Mouse (Mus musculus): Measurements from ENCODE around the gene Cops3.

Cops3 gene

DNA sequence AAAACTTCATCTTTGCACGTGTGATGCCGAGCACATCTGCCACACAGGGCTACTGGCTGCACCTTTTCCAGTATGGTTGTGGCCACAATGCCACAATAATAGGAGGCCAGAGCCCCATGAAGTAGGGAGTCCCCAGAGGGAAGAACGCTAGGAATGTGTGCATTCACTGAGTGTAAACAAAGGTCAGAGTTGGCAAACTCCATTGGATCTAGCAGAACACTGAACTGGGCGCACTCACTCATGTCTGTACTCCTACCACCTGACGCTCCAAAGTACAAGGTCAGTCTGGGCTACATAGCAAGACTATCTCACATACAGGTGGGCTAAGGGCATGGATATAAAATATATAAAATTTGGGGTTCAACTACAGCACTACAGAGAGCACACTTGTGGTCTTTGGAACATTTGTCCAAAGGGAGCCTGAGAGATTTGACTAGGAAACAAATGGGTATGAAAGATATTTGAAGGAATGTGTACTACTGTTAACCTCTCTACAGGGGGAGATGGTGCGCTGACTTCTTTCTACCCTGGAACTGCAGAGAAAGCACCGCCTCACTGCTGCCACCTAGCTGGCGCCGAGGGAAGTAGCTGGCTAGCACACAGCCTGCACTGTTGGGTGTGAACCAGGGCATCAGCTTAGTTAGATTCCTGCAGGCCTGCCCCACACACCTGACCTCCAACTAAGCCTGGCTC lies 61.3 kb downstream of the Cops3 start:
- 55% methylated on average over 9 of the region's 9 CpGs for WGBS

DNA sequence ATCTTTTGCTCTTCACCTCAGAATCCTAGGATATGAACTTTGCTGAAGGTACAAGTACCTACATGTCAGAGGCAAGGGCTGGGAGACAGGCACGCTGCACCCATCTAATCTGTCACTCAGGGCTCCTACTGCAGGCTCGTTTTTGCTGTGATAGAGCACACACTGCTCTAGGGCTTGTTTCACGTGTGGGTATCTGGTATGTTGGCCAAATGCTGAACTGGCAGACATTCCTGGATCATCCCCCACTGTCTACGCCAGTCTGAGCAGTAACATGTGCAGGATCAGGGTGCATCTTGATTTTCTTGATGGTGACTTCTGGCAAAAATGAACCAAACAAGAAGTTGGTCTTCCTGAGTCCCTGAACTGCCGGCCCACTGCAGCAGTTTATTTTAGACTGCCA lies 62.4 kb downstream of the Cops3 start:
- 61% methylated on average over 5 of the region's 5 CpGs for WGBS

DNA sequence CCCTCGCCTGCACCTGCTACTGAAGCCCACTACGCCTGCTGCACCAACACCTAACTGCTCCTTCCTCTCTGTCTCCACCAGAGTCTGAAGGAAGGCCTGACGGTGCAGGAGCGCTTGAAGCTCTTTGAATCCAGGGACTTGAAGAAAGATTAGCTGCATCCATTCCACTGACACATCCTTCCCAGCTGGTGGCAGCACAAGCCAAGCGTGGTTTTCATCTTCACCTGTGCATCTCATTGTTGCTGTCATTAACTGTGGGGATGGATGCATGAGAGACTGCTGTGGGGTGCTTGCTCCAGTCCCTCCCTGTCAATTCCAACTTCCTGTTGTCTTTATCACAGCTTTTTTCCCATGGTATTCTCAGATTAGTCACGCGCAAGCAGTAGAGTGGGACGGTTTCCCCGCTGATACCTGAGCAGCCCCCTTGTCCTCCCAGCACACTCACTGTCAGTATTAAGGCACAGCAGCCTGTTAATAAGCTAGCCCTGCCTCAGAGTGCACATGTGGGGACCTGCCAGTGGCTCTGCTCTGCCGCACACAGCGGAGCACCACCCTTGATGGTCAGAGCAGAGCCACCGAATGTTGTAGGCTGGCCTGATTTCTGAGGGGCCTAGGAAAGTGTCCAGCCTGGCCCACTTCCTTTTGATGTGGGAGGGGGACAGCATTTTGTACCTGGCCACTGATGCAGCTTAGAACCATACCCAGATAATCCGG lies 64.0 kb downstream of the Cops3 start:
- WGBS = 80% methylated on average over 13 of the region's 13 CpGs

DNA sequence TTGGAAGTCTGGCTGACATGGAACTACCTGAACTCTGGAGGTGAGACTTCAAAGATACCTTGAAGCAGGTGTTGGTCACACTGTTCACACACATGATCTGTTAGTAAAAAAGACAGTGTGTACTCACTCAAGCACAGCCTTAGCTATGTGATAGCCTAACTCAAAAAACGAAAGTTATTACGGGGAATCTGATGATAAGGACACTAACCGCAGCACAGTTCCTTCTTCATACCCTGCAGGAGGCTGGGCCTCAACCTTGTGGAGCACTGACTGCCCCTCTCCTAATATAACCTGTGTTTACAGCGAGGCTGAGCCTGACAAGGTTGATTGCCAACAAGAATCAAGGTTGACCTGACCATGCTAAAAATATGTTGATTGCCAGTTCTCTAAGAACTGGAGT lies 65.1 kb downstream of the Cops3 start:
- WGBS = 95% methylated on average over 4 of the region's 4 CpGs

DNA sequence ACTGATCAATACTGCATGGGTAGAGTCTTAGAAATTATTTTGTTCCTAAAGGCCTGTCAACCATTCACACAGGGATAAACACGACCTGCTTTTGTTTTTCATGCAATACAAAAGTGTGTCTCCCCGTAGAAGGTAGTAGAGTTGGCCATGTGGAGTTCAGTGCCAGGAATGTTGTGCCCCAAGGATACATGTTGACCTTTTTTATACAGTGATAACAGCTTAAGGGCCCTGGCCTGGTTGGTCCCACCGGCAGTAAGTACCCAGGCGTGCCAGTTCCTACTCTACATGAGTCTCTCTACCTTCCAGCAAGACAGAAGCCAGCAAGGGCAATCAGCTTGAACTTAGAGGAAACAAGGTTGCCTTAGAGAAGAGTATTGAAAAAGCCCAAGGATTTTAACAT lies 66.7 kb downstream of the Cops3 start:
- WGBS = 90% methylated on average over 4 of the region's 4 CpGs

DNA sequence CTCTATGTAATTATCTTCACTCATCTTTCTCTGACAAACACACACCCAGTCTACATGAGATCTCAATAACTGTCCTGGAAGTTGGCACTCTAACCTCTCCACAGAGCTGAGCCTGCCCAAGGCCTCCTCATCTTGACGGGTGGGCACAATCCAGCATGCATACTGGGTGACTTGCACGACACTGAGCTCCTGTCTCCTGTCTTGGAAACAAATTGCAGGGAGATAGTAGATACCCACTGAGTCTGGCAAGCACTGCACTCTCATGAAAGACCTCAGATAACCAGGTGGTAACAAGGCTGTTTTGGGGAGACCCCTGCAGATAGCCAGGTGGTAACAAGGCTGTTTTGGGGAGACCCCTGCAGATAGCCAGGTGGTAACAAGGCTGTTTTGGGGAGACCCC lies 67.3 kb downstream of the Cops3 start:
- WGBS = 89% methylated on average over 2 of the region's 2 CpGs

DNA sequence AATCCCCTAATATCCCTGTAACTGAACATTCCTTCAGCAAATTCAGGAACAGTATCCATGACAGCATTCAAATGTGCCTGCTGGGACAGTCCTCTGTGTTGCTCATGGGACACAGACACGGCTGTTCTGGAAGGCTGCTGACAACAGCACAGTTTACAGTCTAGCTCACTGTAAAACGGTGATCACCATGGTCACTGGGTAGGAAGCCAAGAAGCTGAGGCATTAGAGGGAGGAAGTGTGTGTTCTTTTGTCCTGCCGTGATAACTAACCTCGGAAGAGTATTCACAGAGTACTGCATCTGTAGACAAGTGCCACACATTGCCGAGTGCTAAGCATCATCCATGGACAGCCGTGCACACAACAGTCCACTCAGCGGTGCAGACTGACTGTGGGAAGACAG lies 68.9 kb downstream of the Cops3 start:
- whole genome bisulfite sequencing = 57% methylated on average over 7 of the region's 7 CpGs

DNA sequence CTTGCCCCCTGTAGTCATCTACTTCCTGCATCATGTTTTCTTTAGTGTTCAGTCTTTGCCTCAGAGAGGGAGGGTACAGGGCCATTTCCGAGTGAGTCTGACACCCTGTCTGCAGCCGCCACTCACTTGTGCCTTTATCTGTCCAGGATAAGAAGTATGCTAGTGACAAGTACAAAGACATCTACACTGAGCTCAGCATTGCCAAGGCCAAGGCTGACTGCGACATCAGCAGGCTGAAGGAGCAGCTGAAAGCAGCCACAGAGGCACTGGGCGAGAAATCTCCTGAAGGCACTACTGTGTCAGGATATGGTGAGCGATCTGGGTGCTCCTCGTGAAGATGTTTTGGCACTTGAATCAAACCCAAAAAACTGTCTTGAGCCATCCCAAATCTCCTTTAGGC lies 69.9 kb downstream of the Cops3 start:
- 62% methylated on average over 6 of the region's 6 CpGs for WGBS

DNA sequence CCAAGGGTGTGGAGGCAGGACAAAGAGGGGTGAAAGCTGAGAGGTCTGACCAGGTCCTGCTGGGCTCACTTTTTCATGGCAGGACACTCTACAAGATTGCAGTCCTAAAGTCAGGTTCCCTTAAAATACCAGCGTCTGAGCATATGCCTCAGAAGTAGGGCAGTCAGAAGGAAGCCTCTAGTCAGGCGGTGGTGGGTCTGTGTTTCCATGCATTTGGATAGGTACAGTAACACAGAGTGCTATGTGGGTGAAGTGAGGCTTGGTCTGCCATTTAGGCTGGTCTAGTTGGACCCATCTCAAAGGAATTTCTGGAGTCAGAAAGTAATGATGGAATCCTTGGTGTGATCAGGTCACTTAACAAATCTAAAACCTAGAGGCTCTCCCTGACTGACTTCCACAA lies 70.3 kb downstream of the Cops3 start:
- WGBS = 43% methylated on average over 2 of the region's 2 CpGs
